Mouse (Mus musculus): Measurements from ENCODE around the gene Slc9a8. TPM values are rescaled to one million over a fixed set of nuclear protein-coding genes. Genes with fewer than 3 reads are reported as not detected.
A peak's percentile ranks its signal among the peaks of the same experiment; 100 is the strongest.

The Slc9a8 gene
- total and polyA plus RNA-seq, 3 experiments, result 16.7 to 25.8 TPM; not detected in 1

- Histone ChIP-seq H3K36me3 (ENCODE audit: control insufficient read depth in 1 of 2, insufficient read depth in 2 of 2, low read length in 2 of 2) (peaks cover 0 to 13% of the 10 kb centered on the region in 2 experiments; a peak in 2 of 4 replicates), H3K79me2 (ENCODE audit: control insufficient read depth, insufficient read depth, low read length, poor library complexity) (no peaks in the 10 kb centered on the region), H3K4me1 (ENCODE audit: control insufficient read depth in 1 of 2, insufficient read depth in 2 of 2, low read length in 2 of 2) (no peaks in the 10 kb centered on the region), H3K4me3 (ENCODE audit: control insufficient read depth in 1 of 2, insufficient read depth in 1 of 2, low read depth in 2 of 2, low read length in 2 of 2) (no peak overlapping the region), H3K9ac (ENCODE audit: control insufficient read depth, low read depth, low read length, poor library complexity, severe bottlenecking) (no peak overlapping the region), H3K9me3 (replicated peaks; ENCODE audit: insufficient read depth, low read length) (no peaks in the 10 kb centered on the region), H3K27me3 (ENCODE audit: control insufficient read depth in 1 of 2, insufficient read depth in 2 of 2, low read length in 2 of 2) (no peaks in the 10 kb centered on the region), H3K27ac (ENCODE audit: control insufficient read depth, low read depth, low read length) (no peak overlapping the region)
- TF ChIP-seq CTCF (IDR thresholded peaks at IDR 0.05 in 2 of 3, conservative IDR thresholded peaks at IDR 0.05 in 1 of 3; ENCODE audit: control insufficient read depth in 1 of 3, insufficient read depth in 1 of 3, low read depth in 2 of 3, low read length in 3 of 3, poor library complexity in 1 of 3, severe bottlenecking in 1 of 3) (0 out of 6 replicates have a peak, but pooled peaks of 1 of the 3 experiments have one; percentile 13), POLR2AphosphoS2 (IDR thresholded peaks at IDR 0.05; ENCODE audit: low read length) (no peak)
- no peak for DNase-seq (ENCODE audit: low read depth, low spot score)
Measured at GRCm38 (mm10) chr2:167450647-167451046, 29.1 kb downstream of the Slc9a8 start.

- Histone ChIP-seq H3K27ac (ENCODE audit: control insufficient read depth, low read depth, low read length) (no peak overlapping the region), H3K79me2 (ENCODE audit: control insufficient read depth, insufficient read depth, low read length, poor library complexity) (no peaks in the 10 kb centered on the region), H3K4me3 (ENCODE audit: control insufficient read depth in 1 of 2, insufficient read depth in 1 of 2, low read depth in 2 of 2, low read length in 2 of 2) (no peak overlapping the region), H3K9ac (ENCODE audit: control insufficient read depth, low read depth, low read length, poor library complexity, severe bottlenecking) (no peak overlapping the region), H3K27me3 (ENCODE audit: control insufficient read depth in 1 of 2, insufficient read depth in 2 of 2, low read length in 2 of 2) (no peaks in the 10 kb centered on the region), H3K4me1 (ENCODE audit: control insufficient read depth in 1 of 2, insufficient read depth in 2 of 2, low read length in 2 of 2) (no peaks in the 10 kb centered on the region; a peak in 1 of 4 replicates), H3K9me3 (replicated peaks; ENCODE audit: insufficient read depth, low read length) (no peaks in the 10 kb centered on the region), H3K36me3 (ENCODE audit: control insufficient read depth in 1 of 2, insufficient read depth in 2 of 2, low read length in 2 of 2) (peaks cover 0 to 9% of the 10 kb centered on the region in 2 experiments; a peak in 3 of 4 replicates)
- no peak for DNase-seq (ENCODE audit: low read depth, low spot score)
- TF ChIP-seq GABPA (IDR thresholded peaks at IDR 0.05; ENCODE audit: low read depth, low read length) (no peak), USF2 (IDR thresholded peaks at IDR 0.05; ENCODE audit: borderline replicate concordance in 1 of 2, insufficient read depth in 1 of 2, low read depth in 1 of 2, low read length in 2 of 2) (no peak), HCFC1 (IDR thresholded peaks at IDR 0.05; ENCODE audit: low read depth, low read length) (no peak), ELF1 (IDR thresholded peaks at IDR 0.05; ENCODE audit: low read depth, low read length) (no peak), USF1 (IDR thresholded peaks at IDR 0.05; ENCODE audit: low read depth, low read length) (no peak), POLR2AphosphoS2 (IDR thresholded peaks at IDR 0.05; ENCODE audit: low read length) (no peak), POLR2A (IDR thresholded peaks at IDR 0.05; ENCODE audit: control insufficient read depth in 1 of 2, insufficient read depth in 1 of 2, low read depth in 1 of 2, low read length in 2 of 2, poor library complexity in 1 of 2) (no peak), MXI1 (IDR thresholded peaks at IDR 0.05; ENCODE audit: low read depth, low read length) (no peak), EP300 (IDR thresholded peaks at IDR 0.05; ENCODE audit: low read depth in 1 of 2, low read length in 2 of 2) (no peak), RAD21 (IDR thresholded peaks at IDR 0.05; ENCODE audit: low read depth, low read length) (no peak), ZMIZ1 (IDR thresholded peaks at IDR 0.05; ENCODE audit: low read depth, low read length) (no peak), SMC3 (IDR thresholded peaks at IDR 0.05; ENCODE audit: low read depth, low read length) (no peak), JUND (IDR thresholded peaks at IDR 0.05; ENCODE audit: low read depth, low read length) (no peak), CHD2 (IDR thresholded peaks at IDR 0.05; ENCODE audit: low read length) (no peak), CHD1 (IDR thresholded peaks at IDR 0.05; ENCODE audit: low read depth, low read length) (no peak), ZKSCAN1 (IDR thresholded peaks at IDR 0.05; ENCODE audit: low read depth, low read length) (no peak), MAX (IDR thresholded peaks at IDR 0.05; ENCODE audit: low read length) (no peak), ETS1 (IDR thresholded peaks at IDR 0.05; ENCODE audit: low read depth, low read length) (no peak)
Measured at GRCm38 (mm10) chr2:167453814-167454213, 32.3 kb downstream of the Slc9a8 start.
